Mouse (Mus musculus) liver, embryonic 11.5 days (tissue): ENCODE measurements around the gene Srsf4. TPM values are rescaled to one million over a fixed set of nuclear protein-coding genes. Genes with fewer than 3 reads are reported as not detected.
A peak's percentile ranks its signal among the peaks of the same experiment; 100 is the strongest.

ENCODE experiments used
- ATAC-seq: fragments of 200-750 bp; cut with Nextera tagmentation; replicated peaks from 2 replicates; pipeline ENCODE4 v1.8.0; 2017; ENCODE audit warnings: moderate number of reproducible peaks, mild to moderate bottlenecking, moderate TSS enrichment, moderate library complexity; ENCODE audit not compliant: low FRiP score
- DNase-seq: peaks from one replicate; pipeline ENCODE4 v3.0.0-alpha.2; 2017; ENCODE audit warnings: low spot score
- H3K27ac ChIP-seq: fragments of 300-500 bp; sonication (generic); 2 replicates; pipeline ENCODE4 v1.5.1; 2014; ENCODE audit warnings: mild to moderate bottlenecking, low read depth, low read length, control low read depth
- H3K27me3 ChIP-seq: fragments of 300-500 bp; sonication (generic); replicated peaks from 2 replicates; pipeline ENCODE4 v1.6.1; 2014; ENCODE audit warnings: low read length, mixed read lengths; ENCODE audit not compliant: control insufficient read depth, insufficient read depth
- H3K36me3 ChIP-seq: fragments of 300-500 bp; sonication (generic); 2 replicates; pipeline ENCODE4 v1.6.1; 2014; ENCODE audit warnings: mild to moderate bottlenecking, low read length, moderate library complexity, mixed read lengths; ENCODE audit not compliant: control insufficient read depth, insufficient read depth
- H3K4me1 ChIP-seq: fragments of 300-500 bp; sonication (generic); replicated peaks from 2 replicates; pipeline ENCODE4 v1.6.1; 2014; ENCODE audit warnings: low read length, mixed read lengths; ENCODE audit not compliant: control insufficient read depth, insufficient read depth
- H3K4me2 ChIP-seq: fragments of 300-500 bp; sonication (generic); 2 replicates; pipeline ENCODE4 v1.6.1; 2014; ENCODE audit warnings: mild to moderate bottlenecking, control low read depth, moderate library complexity
- H3K4me3 ChIP-seq: fragments of 300-500 bp; sonication (generic); 2 replicates; pipeline ENCODE4 v1.5.1; 2014; ENCODE audit warnings: low read depth, low read length, control low read depth
- H3K9ac ChIP-seq: fragments of 300-500 bp; sonication (generic); 2 replicates; pipeline ENCODE4 v1.6.1; 2014; ENCODE audit warnings: low read depth, low read length, control low read depth
- H3K9me3 ChIP-seq: fragments of 300-500 bp; sonication (generic); 2 replicates; pipeline ENCODE4 v1.6.1; 2016; ENCODE audit warnings: low read length, inconsistent platforms, mixed read lengths; ENCODE audit not compliant: control insufficient read depth
- WGBS: fragments of 180-500 bp; shearing (Covaris S2); extraction: QIAGEN DNeasy Blood & Tissue Kit; methylation state at CpG from one replicate; pipeline ENCODE4 v1.1.7; 2014; 5-methylcytosine and 5-hydroxymethylcytosine counted together
- polyA plus RNA-seq: library from polyadenylated mRNA; unstranded; fragments of >200 nt; fragmentation: Nextera tagmentation; extraction: Ambion mirVana; gene quantifications from 2 replicates; pipeline ENCODE4 v1.2.1, GENCODE M21; 2014

The Srsf4 gene
- polyA plus RNA-seq, 1 experiment from 2014 or later = 113 TPM

- H3K36me3 ChIP-seq = peaks cover 10% of the 10 kb centered on the region
- no peak overlapping the region for H3K4me2 ChIP-seq
- H3K4me3 ChIP-seq = no peak overlapping the region
- H3K27ac ChIP-seq = no peak overlapping the region
- H3K9me3 ChIP-seq = no peaks in the 10 kb centered on the region
- H3K4me1 ChIP-seq = peaks cover 29% of the 10 kb centered on the region
- ATAC-seq = no peak
- no peak for DNase-seq
- WGBS = 87% methylated on average over 7 of the region's 7 CpGs
- H3K27me3 ChIP-seq = no peaks in the 10 kb centered on the region
- H3K9ac ChIP-seq = no peak overlapping the region
Observed at GRCm38 (mm10) chr4:131881306-131881705, 7.9 kb downstream of the Srsf4 start.

- DNase-seq (no peak), ATAC-seq (no peak)
- Histone ChIP-seq H3K36me3 (peaks cover 14% of the 10 kb centered on the region), H3K9ac (no peak overlapping the region), H3K4me1 (peaks cover 27% of the 10 kb centered on the region), H3K27me3 (no peaks in the 10 kb centered on the region), H3K4me2 (no peak overlapping the region), H3K4me3 (no peak overlapping the region), H3K9me3 (no peaks in the 10 kb centered on the region), H3K27ac (no peak overlapping the region)
- WGBS = 80% methylated on average over 6 of the region's 6 CpGs
Observed at GRCm38 (mm10) chr4:131883571-131883970, 10.2 kb downstream of the Srsf4 start.

DNA sequence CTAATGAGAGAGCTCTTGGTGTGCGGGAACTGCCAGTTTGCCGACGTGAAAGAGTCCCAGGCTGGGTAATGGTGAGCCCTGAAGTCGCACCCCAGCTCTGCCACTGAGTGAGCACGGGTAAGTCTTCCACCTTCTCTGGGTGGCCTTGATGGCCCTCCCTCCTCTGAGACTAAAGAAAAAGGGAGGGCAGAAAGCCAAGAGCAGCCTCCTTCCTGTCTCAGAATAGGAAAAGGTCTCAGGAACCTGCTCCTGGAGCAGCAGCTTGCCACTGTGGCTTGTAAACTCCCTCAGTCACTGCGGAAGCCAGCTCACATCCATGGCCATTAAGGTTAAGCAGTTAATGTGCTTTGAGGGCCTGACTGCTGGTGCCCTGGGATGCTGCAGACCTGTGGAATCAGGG lies 12.0 kb downstream of the Srsf4 start:
- ATAC-seq = no peak
- Histone ChIP-seq H3K4me2 (no peak overlapping the region), H3K9ac (no peak overlapping the region), H3K4me1 (peaks cover 34% of the 10 kb centered on the region), H3K36me3 (peaks cover 14% of the 10 kb centered on the region), H3K27ac (no peak overlapping the region), H3K27me3 (no peaks in the 10 kb centered on the region), H3K4me3 (no peak overlapping the region), H3K9me3 (no peaks in the 10 kb centered on the region)
- WGBS = 84% methylated on average over 6 of the region's 6 CpGs
- no peak for DNase-seq

DNA sequence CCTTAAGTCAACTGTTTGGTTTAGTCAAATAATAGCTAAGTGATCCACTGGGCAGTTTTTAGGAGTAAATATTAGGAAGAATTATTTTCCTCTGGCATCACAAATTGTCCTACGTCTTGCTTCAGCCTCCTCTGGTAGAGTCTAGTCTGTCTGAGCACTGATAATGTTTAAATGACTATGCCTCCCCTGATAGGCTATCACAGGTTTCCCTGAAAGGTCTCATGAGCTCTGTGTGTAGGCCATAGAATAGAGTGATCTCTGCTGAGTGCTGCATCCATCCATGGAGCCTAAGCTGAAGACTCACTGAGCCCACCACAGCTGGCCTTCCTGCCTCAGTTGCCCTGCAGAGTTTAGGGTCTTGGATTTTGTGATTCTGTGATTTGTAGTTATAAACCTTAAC lies 15.1 kb downstream of the Srsf4 start:
- no peak for DNase-seq
- no peaks in the 10 kb centered on the region for H3K27me3 ChIP-seq
- H3K9ac ChIP-seq = no peak overlapping the region
- H3K4me3 ChIP-seq = no peak overlapping the region
- peak; percentile 89 for ATAC-seq
- peaks cover 32% of the 10 kb centered on the region for H3K36me3 ChIP-seq
- H3K9me3 ChIP-seq = no peaks in the 10 kb centered on the region
- WGBS = 27% methylated on average over 1 of the region's 1 CpGs
- no peak overlapping the region for H3K27ac ChIP-seq
- no peak overlapping the region for H3K4me2 ChIP-seq
- H3K4me1 ChIP-seq = peaks cover 23% of the 10 kb centered on the region

DNA sequence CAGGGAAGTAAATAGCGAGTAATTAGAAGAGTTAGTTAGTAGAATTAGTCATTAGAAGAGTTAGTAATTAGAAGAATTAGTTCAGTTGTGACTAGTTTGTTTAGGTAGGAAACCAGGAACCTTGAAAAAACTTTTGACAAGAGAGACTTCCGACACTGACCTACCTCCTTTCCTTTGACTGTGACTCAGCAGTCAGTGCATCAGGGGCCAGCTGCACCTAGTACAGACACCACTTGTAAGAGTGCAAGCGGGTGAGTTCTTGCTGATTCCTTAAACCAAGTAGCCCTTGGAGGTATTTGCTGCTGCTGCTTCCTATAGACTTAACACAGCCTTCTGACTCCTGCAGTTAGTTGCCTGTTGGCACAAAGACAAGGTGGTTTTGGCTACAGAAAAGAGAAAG lies 17.3 kb downstream of the Srsf4 start:
- no peak overlapping the region for H3K27ac ChIP-seq
- 75% methylated on average over 3 of the region's 3 CpGs for WGBS
- no peaks in the 10 kb centered on the region for H3K9me3 ChIP-seq
- no peak overlapping the region for H3K9ac ChIP-seq
- no peak overlapping the region for H3K4me2 ChIP-seq
- ATAC-seq = no peak
- H3K36me3 ChIP-seq = peaks cover 39% of the 10 kb centered on the region
- no peak overlapping the region for H3K4me3 ChIP-seq
- DNase-seq = no peak
- H3K27me3 ChIP-seq = no peaks in the 10 kb centered on the region
- peaks cover 17% of the 10 kb centered on the region for H3K4me1 ChIP-seq

GRCm38 (mm10) chr4:131897109-131897508 lies 23.7 kb downstream of the Srsf4 start:
- ATAC-seq (no peak), DNase-seq (no peak)
- H3K27ac ChIP-seq = no peak overlapping the region
- peaks cover 70% of the 10 kb centered on the region for H3K36me3 ChIP-seq
- no peak overlapping the region for H3K9ac ChIP-seq
- H3K4me2 ChIP-seq = no peak overlapping the region
- no peaks in the 10 kb centered on the region for H3K4me1 ChIP-seq
- no peaks in the 10 kb centered on the region for H3K9me3 ChIP-seq
- 97% methylated on average over 5 of the region's 5 CpGs for WGBS
- H3K27me3 ChIP-seq = no peaks in the 10 kb centered on the region
- H3K4me3 ChIP-seq = no peak overlapping the region

GRCm38 (mm10) chr4:131897787-131898186 lies 24.4 kb downstream of the Srsf4 start:
- H3K27ac ChIP-seq = no peak overlapping the region
- no peaks in the 10 kb centered on the region for H3K27me3 ChIP-seq
- 96% methylated on average over 8 of the region's 8 CpGs for WGBS
- ATAC-seq (no peak), DNase-seq (no peak)
- peaks cover 67% of the 10 kb centered on the region for H3K36me3 ChIP-seq
- no peak overlapping the region for H3K4me3 ChIP-seq
- H3K4me1 ChIP-seq = no peaks in the 10 kb centered on the region
- no peak overlapping the region for H3K4me2 ChIP-seq
- no peak overlapping the region for H3K9ac ChIP-seq
- H3K9me3 ChIP-seq = no peaks in the 10 kb centered on the region

- no peaks in the 10 kb centered on the region for H3K27me3 ChIP-seq
Observed at GRCm38 (mm10) chr4:131898503-131899179, 25.2 kb downstream of the Srsf4 start.

GRCm38 (mm10) chr4:131899180-131899554 lies 25.8 kb downstream of the Srsf4 start:
- DNase-seq = no peak
- 93% methylated on average over 6 of the region's 6 CpGs for WGBS
- H3K9me3 ChIP-seq = no peaks in the 10 kb centered on the region
- no peak overlapping the region for H3K4me2 ChIP-seq
- peaks cover 55% of the 10 kb centered on the region for H3K36me3 ChIP-seq
- H3K4me3 ChIP-seq = no peak overlapping the region
- no peak overlapping the region for H3K9ac ChIP-seq
- H3K4me1 ChIP-seq = no peaks in the 10 kb centered on the region
- no peak for ATAC-seq
- no peaks in the 10 kb centered on the region for H3K27me3 ChIP-seq
- H3K27ac ChIP-seq = no peak overlapping the region

More at GRCm38 (mm10) chr4:131898503-131899179, 25.2 kb downstream of the Srsf4 start:
- Histone ChIP-seq H3K9me3 (no peaks in the 10 kb centered on the region), H3K27ac (no peak overlapping the region), H3K4me2 (no peak overlapping the region), H3K4me1 (no peaks in the 10 kb centered on the region), H3K4me3 (no peak overlapping the region), H3K9ac (no peak overlapping the region), H3K36me3 (peaks cover 58% of the 10 kb centered on the region)
- WGBS = 91% methylated on average over 12 of the region's 12 CpGs
- ATAC-seq (no peak), DNase-seq (no peak)
